Mouse (Mus musculus) retina, adult 2 months (tissue): ENCODE results near the gene Rsbn1l.
"Not testable (repeated sequence)": the region's sequence is repeated elsewhere in the genome, so short reads cannot be mapped to it uniquely, and the experiment has no call there.

Experiments
- DNase-seq: peaks from one replicate; pipeline ENCODE4 v3.0.0-alpha.2; 2012; ENCODE audit warnings: low read depth, low spot score

Rsbn1l gene

GRCm38 (mm10) chr5:20950516-20950854 is 5.7 kb downstream of the Rsbn1l start:
- no peak for DNase-seq

GRCm38 (mm10) chr5:20950093-20950492 is 6.1 kb downstream of the Rsbn1l start:
- DNase-seq, result no peak

DNA sequence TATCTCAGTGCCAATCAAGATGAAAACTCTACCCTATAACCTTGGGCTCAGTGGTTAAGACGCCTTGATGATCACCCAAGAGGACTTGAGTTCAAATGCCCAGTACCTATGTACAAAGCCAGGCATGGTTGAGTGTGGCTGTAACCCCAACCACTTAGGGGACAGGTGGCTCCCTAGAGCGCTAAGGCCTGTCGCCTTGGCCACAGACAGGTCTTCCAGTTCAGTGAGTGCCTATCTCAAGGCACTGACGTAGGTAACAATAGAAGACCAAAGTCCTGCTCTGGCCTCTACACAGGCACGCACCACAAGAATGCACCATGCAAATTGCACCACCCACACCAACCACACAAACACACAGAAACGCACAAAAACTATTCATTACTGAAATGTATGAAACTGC is 9.3 kb downstream of the Rsbn1l start:
- DNase-seq, result no peak

GRCm38 (mm10) chr5:20944961-20945748 is 11.0 kb downstream of the Rsbn1l start:
- no peak for DNase-seq

GRCm38 (mm10) chr5:20943791-20944190 is 12.4 kb downstream of the Rsbn1l start:
- not testable (repeated sequence) for DNase-seq

GRCm38 (mm10) chr5:20942523-20942922 is 13.7 kb downstream of the Rsbn1l start:
- DNase-seq, result no peak

- no peak for DNase-seq
Observed at GRCm38 (mm10) chr5:20941205-20941604, 15.0 kb downstream of the Rsbn1l start.

GRCm38 (mm10) chr5:20940696-20941095 is 15.5 kb downstream of the Rsbn1l start:
- no peak for DNase-seq

DNA sequence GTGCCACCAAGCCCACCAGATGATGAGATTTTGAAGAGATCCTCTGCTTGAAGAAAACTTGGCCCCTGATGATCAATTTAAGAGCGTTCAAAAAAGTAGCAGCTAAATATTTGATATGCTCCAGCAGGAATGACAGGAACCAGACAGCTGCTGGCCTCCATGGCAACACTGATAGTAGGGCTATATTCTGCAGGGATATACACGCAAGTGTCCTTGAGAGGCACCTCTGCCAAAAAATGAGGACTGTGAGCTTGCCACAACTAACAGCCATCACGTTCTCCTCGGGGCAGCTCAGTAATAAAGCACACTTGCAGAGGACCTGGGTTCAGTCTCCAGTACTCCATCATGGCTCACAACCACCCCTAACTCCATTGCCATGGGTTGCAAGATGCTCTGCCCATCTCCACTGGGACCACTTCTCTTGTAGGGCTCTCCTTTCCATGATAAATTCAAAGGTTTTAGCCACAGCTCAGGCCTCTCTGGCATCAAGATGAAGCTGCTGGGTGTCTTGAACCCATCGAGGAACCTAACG is 16.1 kb downstream of the Rsbn1l start:
- no peak for DNase-seq

GRCm38 (mm10) chr5:20938523-20938922 is 17.7 kb downstream of the Rsbn1l start:
- no peak for DNase-seq

DNA sequence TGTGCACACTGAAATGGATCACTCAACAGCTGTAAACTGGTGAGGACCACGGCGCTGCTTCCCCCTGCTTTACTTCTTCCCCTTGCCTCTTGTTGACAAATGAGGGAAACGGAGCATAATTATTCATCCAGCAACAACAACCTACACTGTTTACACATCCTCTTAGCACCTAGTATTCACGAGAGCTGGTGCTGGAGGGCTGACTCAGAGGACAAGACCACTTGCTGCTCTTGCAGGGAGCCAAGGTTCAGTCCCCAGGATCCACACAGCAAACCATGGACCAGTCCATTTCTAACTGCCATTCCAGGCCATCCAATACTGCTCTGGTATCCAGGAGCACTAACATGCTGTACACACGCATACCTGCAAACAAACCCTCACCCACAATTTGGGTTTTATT is 20.3 kb downstream of the Rsbn1l start:
- DNase-seq, result no peak

DNA sequence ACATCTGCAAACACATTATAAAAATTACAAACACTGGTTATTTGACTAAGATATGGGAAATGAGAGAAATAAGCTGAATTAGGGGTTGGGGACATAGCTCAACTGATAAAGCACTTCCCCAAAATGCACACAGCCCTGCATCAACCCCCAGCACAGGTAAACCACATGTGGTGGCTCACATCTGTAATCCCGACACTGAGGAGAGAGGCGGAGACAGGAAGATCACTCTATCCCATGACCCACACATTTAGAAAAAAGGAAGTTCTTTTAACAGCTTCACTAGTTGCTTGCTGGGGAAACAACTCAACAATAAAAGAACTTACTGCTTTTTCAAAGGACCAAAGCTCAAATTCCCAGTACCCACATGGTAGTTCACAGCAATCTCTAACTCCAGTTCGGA is 23.6 kb downstream of the Rsbn1l start:
- DNase-seq, result no peak

GRCm38 (mm10) chr5:20931300-20931699 is 24.9 kb downstream of the Rsbn1l start:
- no peak for DNase-seq

DNA sequence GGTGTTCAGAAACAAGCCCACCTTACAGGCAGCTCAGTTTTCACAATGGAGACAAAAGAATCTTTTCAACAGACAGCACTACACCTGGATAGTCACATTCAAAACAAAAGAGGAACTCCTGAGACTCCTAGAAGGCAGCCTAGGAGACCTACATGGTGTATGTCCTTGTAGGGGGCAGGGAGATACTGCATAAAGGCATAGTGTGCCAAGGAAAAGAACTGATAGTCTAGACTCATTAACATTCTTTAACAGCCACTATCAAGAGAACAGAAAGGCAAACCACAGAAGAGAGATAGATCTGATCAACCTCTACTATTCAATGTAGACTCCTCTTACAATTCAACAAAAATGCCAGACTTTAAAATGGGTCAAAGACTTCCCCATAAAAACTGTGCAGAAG is 25.8 kb downstream of the Rsbn1l start:
- no peak for DNase-seq

- no peak for DNase-seq
Observed at GRCm38 (mm10) chr5:20929669-20930151, 26.5 kb downstream of the Rsbn1l start.

DNA sequence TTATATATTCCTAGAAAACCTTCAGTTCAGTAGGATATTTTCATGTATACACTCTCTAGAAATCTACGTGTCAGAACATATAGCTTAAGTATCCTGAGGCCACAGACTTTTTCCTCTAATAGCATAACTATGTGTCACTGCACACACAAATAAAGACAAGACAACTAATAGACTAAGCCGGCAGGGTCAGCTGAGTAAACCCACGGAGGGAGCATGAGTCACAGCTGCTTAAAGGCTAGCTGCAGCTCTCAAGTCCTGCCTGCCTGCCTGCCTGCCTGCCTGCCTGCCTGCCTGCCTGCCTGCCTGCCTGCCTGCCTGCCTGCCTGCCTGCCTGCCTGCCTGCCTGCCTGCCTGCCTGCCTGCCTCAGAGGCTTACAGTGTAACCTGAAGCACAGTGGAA is 30.7 kb downstream of the Rsbn1l start:
- no peak for DNase-seq

GRCm38 (mm10) chr5:20924608-20925007 is 31.6 kb downstream of the Rsbn1l start:
- DNase-seq, result no peak

GRCm38 (mm10) chr5:20919566-20919965 is 36.6 kb downstream of the Rsbn1l start:
- DNase-seq, result no peak

DNA sequence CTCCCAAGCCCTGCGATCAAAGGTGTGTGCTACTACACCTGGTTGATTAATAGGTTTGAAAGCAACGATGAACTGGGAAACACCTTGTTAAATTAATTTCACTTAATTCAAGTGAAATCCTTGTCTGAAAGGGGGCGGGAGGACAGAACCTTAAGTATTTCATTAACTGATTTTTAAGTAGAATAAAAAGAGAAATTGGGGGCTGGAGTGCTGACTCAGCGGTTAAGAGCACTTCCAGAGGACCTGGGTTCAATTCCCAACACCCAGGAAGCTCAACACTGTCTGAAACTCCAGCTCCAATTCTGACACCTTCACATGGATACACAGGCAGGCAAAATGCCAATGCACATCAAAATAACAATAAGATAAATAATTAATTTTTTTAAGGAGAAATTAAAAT is 37.2 kb downstream of the Rsbn1l start:
- DNase-seq, result no peak

DNA sequence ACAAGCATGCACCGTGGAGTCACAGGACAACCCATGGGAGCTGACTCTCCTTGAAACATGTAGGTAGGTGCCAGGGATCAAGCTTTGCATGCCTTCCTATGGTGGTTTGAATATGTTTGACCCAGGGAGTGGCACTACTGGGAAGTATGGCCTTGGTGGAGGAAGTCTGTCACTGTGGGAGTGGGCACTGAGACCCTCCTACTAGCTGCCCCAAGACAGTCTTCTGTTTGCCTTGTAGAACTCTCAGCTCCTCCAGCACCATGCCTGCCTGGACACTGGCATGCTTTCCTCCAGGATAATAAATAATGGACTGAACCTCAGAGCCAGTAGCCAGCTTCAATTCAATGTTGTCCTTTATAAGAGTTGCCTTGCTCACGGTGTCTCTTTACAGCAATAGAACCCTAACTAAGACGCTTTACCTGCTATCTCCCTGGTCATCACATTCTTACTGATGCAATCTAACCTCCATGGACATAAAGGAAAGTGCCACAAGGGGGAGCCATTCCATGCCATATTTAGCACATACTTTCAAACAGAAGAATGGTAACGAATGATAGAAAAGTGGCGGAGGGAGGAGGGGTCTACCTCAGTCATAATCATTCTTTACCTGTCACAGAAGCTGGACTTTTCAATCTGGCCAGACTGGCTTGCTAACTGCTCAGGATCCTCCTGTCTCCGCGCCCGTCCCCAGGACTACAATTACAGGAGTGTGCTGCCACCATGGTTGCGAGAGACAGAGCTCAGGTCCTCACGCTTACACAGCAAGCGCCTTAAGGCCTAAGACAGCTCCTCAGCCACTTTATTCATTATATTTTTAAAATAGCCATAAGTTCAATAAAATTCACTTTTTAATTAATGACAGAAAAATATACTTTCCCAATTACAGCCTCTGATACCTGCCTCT is 42.6 kb downstream of the Rsbn1l start:
- peak; percentile 55 for DNase-seq

GRCm38 (mm10) chr5:20911741-20912140 is 44.5 kb downstream of the Rsbn1l start:
- no peak for DNase-seq

GRCm38 (mm10) chr5:20906191-20906590 is 50.0 kb downstream of the Rsbn1l start:
- DNase-seq, result no peak
